Mouse (Mus musculus) left cerebral cortex, postnatal 36 days (tissue): ENCODE data around the gene Poglut1. TPM values are rescaled to one million over a fixed set of nuclear protein-coding genes. Genes with fewer than 3 reads are reported as not detected.

Experiments used
- DNase-seq, 2 experiments: peaks; one replicate each; pipeline ENCODE4 v3.0.0; 2021 to 2022; ENCODE audit warnings: low spot score in 2 of 2, mixed read lengths in 1 of 2
- intact Hi-C: fragments of 180-260 bp; cut with DNase I; formaldehyde crosslinking; loops from one replicate; pipeline ENCODE4 v1.15.1; 2025
- total RNA-seq, 2 experiments: library from RNA; stranded (reverse); gene quantifications; 2 replicates each; pipeline ENCODE4 v1.2.3; 2021

Gene Poglut1
- 10 to 100 TPM; 39.6 to 45.3 TPM for total RNA-seq

- DNase-seq: peak; percentile 84 to 86
- intact Hi-C loops: no loop called here
These were observed at the start of gene Poglut1 for GRCm38 (mm10) chr16:38549479-38550396. TSS of gene Poglut1 (minus strand) at chr16:38550258.

DNA sequence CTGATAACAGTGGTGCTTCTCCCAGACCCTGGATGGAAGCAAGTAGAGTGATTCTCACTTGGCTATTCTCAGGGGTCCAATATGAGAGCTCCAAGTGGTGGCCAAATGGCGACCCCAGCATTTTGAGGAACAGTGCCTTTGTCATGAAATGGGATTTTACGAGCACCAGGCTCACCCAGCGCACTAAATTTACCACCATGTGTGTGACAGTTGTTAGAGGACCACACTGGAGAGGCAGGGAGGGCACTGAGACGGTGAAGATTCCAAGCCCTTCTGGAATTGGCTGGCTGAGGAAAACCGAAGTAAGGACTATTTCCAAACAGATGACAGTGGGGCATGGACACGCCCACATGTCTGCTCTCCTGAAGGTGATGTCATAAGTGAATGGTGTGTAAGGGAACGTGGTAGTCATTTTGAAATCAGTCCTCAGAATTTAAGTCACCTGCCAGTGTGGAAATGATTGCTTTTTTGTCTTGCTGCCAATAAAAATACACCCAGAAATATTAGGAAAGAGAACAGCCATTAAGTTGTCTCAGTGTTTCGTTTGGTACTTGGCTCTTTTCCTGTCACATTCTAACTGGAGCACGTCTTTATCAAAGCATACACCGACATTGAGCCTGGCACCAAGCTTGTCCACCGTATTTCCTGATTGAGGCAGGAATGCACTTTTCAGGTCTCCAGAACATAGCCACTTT is 49.1 kb upstream of the Poglut1 start:
- no peak for DNase-seq
- intact Hi-C loops: no loop called here

- no peak for DNase-seq
- intact Hi-C loops: no loop called here
These were observed 46.6 kb upstream of the Poglut1 start for GRCm38 (mm10) chr16:38596651-38597050.

GRCm38 (mm10) chr16:38596099-38596498 is 46.0 kb upstream of the Poglut1 start:
- intact Hi-C loops: no loop called here
- DNase-seq: no peak

DNA sequence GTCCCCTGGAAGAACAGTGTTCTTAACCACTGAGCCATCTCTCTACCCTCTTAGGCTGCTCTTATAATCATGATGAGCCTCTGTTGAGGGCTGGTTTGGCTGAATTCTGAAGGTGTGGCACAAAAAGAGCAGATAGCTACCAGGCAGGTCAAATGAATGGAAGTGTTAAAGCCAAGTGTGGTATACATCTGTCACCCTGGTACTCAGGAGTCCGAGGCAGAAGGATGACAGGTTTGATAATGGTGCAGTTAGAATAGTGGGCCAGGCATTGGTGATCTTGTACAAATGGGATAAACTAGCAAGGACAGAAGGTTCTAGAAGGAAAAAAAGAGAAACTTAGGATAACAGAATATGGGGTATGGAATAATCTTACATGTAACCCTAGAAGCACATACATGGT is 44.4 kb upstream of the Poglut1 start:
- intact Hi-C loops: no loop called here
- no peak for DNase-seq

GRCm38 (mm10) chr16:38592946-38593345 is 42.9 kb upstream of the Poglut1 start:
- intact Hi-C loops: no loop called here
- DNase-seq: no peak

GRCm38 (mm10) chr16:38592026-38592678 is 42.1 kb upstream of the Poglut1 start:
- intact Hi-C loops: no loop called here
- DNase-seq: no peak

DNA sequence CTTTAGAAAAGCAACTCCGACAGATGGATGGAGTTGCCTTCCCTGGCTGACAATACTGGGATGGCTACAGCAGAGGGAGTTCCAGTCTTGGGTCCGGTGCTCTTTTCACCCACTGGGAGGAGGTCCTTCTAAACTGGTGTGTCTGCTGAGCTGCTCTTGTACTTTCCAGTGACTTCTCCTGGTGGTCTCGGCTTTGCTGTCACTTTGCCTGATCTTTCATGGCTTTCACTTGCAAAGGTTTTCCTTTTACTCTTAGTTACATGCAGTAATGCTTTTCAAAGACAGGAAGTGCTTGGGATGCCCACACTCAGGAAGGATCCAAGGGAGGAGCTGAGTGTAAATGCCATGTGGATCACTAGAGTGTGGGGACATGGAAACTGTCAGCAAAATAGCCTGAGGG is 41.4 kb upstream of the Poglut1 start:
- intact Hi-C loops: no loop called here
- no peak for DNase-seq

- DNase-seq: no peak
- intact Hi-C loops: no loop called here
These were observed 37.5 kb upstream of the Poglut1 start for GRCm38 (mm10) chr16:38587572-38587971.

DNA sequence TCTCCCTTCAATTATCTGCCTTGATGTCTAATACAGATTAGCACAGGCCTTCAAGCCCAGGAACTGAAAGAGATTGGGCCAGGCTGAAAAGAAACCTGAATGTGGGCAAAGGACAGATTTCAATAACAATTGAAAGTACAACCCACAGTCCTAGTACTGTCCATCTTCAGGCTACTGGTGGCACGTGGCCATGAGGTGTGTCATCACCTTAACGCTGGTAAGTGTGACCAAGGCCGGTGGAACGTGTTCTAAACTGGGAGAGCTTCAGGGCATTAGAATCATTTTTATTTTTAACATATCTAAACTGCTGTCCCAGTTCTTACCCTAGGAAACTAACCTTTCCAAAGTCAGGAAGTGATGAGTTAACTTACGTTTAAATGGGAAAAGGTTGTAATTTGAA is 37.1 kb upstream of the Poglut1 start:
- DNase-seq: no peak
- intact Hi-C loops: no loop called here

DNA sequence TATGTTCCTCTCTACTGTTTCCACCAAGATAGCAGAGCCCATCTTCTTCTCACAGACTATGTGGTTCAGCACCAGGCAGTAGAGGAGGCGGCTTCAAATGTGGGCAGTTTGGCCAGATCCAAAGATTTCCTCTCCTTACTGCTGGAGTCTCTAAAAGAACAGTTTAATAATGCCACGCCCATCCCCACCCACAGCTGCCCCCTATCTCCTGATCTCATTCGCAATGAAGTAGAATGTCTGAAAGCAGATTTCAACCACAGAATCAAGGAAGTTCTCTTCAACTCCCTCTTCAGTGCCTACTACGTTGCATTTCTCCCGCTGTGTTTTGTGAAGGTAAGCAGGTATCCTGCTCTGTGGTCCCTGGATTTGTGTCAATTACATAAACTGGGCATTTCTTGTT is 35.1 kb upstream of the Poglut1 start:
- DNase-seq: no peak
- intact Hi-C loops: no loop called here

GRCm38 (mm10) chr16:38584761-38585160 is 34.7 kb upstream of the Poglut1 start:
- DNase-seq: no peak
- intact Hi-C loops: no loop called here

DNA sequence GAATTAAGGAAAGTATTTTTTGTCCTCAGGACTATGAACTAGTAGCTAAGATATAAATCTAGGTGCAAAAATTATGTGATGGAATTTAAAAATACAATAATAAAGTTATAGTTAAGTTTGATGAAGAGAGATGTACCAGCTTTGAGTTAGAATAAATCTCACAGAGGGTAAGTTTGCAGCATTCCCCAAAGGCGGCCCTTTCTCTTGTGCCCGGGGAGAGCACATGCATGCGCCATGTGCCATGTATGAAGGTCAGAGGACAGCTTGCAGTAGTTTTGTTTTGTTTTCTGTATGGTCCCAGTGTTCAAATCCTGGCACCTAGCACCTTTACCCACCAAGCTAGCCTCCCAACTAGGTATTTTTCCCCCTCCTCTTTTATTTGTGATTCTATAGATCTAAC is 21.4 kb upstream of the Poglut1 start:
- intact Hi-C loops: no loop called here

GRCm38 (mm10) chr16:38568192-38568591 is 18.1 kb upstream of the Poglut1 start:
- intact Hi-C loops: no loop called here

More for the DNA sequence above, 21.4 kb upstream of the Poglut1 start:
- DNase-seq: no peak

DNA sequence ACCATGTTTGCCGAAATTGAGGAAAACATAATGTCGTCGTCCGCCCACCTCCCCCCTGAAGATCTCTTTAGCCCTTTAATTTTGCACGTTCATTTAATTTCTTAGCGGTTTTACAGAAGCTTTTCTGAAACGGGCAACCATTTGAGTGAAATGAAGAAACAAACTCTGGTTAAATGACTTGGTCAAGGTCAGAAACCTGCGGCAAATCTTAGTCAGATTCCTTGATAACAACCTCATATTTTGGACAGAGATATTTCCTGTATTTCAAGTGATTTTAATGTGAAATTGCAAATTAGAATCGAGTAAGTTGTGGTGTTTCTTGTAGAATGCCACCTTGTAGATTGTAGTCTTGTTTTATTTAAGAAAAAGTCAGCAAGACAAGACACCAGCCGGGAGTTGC is 13.5 kb upstream of the Poglut1 start:
- DNase-seq: no peak
- intact Hi-C loops: no loop called here

More at GRCm38 (mm10) chr16:38568192-38568591, 18.1 kb upstream of the Poglut1 start:
- DNase-seq: no peak

GRCm38 (mm10) chr16:38562968-38563327 is 12.9 kb upstream of the Poglut1 start:
- intact Hi-C loops: no loop called here

DNA sequence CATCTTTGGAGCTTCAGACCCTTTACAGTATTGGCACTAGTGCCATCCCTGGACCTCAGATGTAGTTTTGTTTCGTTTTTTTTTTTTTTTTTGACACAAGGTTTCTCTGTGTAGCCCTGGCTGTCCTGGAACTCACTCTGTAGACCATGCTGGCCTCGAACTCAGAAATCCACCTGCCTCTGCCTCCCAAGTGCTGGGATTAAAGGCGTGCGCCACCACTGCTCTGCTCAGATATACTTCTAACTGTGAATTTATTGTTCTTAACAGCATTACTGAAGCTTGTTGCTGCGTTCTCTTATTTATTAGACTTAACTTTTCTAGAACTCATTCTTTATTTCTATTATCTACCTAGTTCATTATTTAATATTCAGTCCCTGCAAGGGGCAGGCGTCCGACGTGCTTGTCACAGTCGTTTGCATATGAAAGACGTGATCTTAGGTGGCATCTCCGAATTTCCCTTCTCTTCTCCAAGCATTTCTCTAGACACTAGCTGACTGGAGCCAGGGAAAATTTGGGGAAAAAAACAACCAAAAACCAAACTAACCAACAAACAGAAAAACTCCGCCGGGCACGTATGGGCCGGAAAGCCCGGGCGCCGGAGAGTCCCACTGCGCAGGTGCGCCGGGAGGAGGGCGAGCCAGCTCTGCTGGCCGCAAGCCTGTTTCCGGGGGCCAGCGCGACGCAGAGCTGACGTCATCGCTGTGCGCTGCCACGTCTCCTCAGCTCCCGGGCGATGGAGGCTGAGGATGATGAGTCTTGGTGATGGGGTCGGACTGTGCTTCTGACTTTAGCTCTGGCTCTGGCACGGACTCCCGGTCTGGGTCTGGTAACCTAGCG is 12.3 kb upstream of the Poglut1 start:
- intact Hi-C loops: no loop called here
- peak; percentile 96 to 98 for DNase-seq

More at GRCm38 (mm10) chr16:38562968-38563327, 12.9 kb upstream of the Poglut1 start:
- DNase-seq: no peak

- intact Hi-C loops: no loop called here
- DNase-seq: no peak
These were observed 8.2 kb upstream of the Poglut1 start, which contains the start of gene Tmem39a for GRCm38 (mm10) chr16:38558221-38558748. TSS of gene Tmem39a (plus strand) at chr16:38558698.

- intact Hi-C loops: no loop called here
- DNase-seq: no peak
These were observed 5.9 kb upstream of the Poglut1 start for GRCm38 (mm10) chr16:38555988-38556387.
